Mouse (Mus musculus): Measurements from ENCODE around the gene Gmppb. TPM values are rescaled to one million over a fixed set of nuclear protein-coding genes. Genes with fewer than 3 reads are reported as not detected.

Gmppb gene
- polyA plus RNA-seq, 1 experiment from 2014 or later: 146 TPM

DNA sequence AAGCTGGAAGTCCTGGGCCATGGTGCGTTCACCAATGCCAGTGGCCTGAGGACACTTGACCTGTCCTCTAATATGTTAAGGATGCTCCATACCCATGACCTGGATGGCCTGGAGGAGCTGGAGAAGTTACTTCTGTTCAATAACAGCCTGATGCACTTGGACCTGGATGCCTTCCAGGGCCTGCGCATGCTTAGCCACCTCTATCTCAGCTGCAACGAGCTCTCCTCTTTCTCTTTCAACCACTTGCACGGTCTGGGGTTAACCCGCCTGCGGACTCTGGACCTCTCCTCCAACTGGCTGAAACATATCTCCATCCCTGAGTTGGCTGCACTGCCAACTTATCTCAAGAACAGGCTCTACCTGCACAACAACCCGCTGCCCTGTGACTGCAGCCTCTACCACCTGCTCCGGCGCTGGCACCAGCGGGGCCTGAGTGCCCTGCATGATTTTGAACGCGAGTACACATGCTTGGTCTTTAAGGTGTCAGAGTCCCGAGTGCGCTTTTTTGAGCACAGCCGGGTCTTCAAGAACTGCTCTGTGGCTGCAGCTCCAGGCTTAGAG lies 4.7 kb downstream of the Gmppb start:
- Histone ChIP-seq H3K4me1 (replicated peaks; ENCODE audit: control insufficient read depth, insufficient read depth, low read length) (0 out of 2 replicates have a peak, but pooled peaks cover 6% of the 10 kb centered on the region), H3K4me2 (replicated peaks; ENCODE audit: low read depth) (peak overlapping the region; percentile 47), H3K27ac (ENCODE audit: low read depth, low read length) (peak overlapping the region; percentile 52; the same call in 1 of the 2 replicates), H3K4me3 (ENCODE audit: low read depth, low read length) (no peak overlapping the region), H3K27me3 (replicated peaks; ENCODE audit: control insufficient read depth, insufficient read depth, low read length) (no peaks in the 10 kb centered on the region), H3K9ac (ENCODE audit: low read depth, low read length) (no peak overlapping the region), H3K36me3 (ENCODE audit: control insufficient read depth, insufficient read depth) (peaks cover 62% of the 10 kb centered on the region), H3K9me3 (ENCODE audit: control insufficient read depth) (no peaks in the 10 kb centered on the region)
- WGBS: 61% methylated on average over 15 of the region's 15 CpGs
- no peak for TF ChIP-seq CTCF (IDR thresholded peaks at IDR 0.05; ENCODE audit: low read depth)
- ATAC-seq: peak; percentile 0; the same call in 1 of the 2 replicates

DNA sequence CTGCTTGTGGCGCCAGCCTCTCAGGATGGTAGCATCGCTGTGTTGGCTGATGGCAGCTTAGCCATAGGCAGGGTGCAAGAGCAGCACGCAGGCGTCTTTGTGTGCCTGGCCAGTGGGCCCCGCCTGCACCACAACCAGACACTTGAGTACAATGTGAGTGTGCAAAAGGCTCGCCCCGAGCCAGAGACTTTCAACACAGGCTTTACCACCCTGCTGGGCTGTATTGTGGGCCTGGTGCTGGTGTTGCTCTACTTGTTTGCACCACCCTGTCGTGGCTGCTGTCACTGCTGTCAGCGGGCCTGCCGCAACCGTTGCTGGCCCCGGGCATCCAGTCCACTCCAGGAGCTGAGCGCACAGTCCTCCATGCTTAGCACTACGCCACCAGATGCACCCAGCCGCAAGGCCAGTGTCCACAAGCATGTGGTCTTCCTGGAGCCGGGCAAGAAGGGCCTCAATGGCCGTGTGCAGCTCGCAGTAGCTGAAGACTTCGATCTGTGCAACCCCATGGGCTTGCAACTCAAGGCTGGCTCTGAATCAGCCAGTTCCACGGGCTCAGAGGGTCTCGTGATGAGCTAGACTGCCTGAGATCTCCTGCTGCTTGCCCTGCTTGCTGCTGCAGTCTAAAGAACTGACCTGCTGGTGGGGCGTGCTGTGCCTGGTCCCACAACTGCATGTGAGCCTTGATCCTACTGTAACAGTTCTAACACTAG lies 5.4 kb downstream of the Gmppb start:
- ATAC-seq: no peak
- H3K4me1 ChIP-seq (replicated peaks; ENCODE audit: control insufficient read depth, insufficient read depth, low read length): 0 out of 2 replicates have a peak, but pooled peaks cover 6% of the 10 kb centered on the region
- H3K36me3 ChIP-seq (ENCODE audit: control insufficient read depth, insufficient read depth): peaks cover 70% of the 10 kb centered on the region
- TF ChIP-seq CTCF (IDR thresholded peaks at IDR 0.05; ENCODE audit: low read depth): no peak
- 88% methylated on average over 22 of the region's 22 CpGs for WGBS
- H3K9me3 ChIP-seq (ENCODE audit: control insufficient read depth): no peaks in the 10 kb centered on the region
- H3K4me2 ChIP-seq (replicated peaks; ENCODE audit: low read depth): no peak overlapping the region
- no peaks in the 10 kb centered on the region for H3K27me3 ChIP-seq (replicated peaks; ENCODE audit: control insufficient read depth, insufficient read depth, low read length)
- H3K4me3 ChIP-seq (ENCODE audit: low read depth, low read length): no peak overlapping the region
- no peak overlapping the region for H3K27ac ChIP-seq (ENCODE audit: low read depth, low read length)
- no peak overlapping the region for H3K9ac ChIP-seq (ENCODE audit: low read depth, low read length)

DNA sequence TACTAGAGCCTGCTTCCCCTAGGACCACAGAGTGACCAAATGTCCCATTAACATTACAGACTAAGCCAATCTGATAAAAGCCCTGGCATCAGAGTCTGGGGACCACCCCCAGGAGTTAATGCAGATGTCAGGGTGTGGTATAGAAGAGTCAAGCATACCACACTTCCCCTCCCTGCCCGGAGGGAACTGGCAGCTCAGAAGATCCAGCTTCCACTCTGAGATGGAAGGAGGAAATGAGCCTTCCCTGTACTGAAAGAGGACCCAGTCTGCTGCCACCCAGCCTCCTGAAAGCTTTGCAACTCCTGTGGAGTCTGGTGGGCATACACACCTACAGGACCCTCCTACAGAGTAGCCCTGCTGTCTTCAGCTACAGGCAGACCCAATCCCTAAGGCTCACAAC lies 6.0 kb downstream of the Gmppb start:
- no peak overlapping the region for H3K4me3 ChIP-seq (ENCODE audit: low read depth, low read length)
- WGBS: 69% methylated on average over 1 of the region's 1 CpGs
- no peaks in the 10 kb centered on the region for H3K27me3 ChIP-seq (replicated peaks; ENCODE audit: control insufficient read depth, insufficient read depth, low read length)
- H3K36me3 ChIP-seq (ENCODE audit: control insufficient read depth, insufficient read depth): peaks cover 76% of the 10 kb centered on the region
- no peak overlapping the region for H3K9ac ChIP-seq (ENCODE audit: low read depth, low read length)
- H3K4me2 ChIP-seq (replicated peaks; ENCODE audit: low read depth): no peak overlapping the region
- no peak for TF ChIP-seq CTCF (IDR thresholded peaks at IDR 0.05; ENCODE audit: low read depth)
- no peak overlapping the region for H3K27ac ChIP-seq (ENCODE audit: low read depth, low read length)
- no peak for ATAC-seq
- 0 out of 2 replicates have a peak, but pooled peaks cover 3% of the 10 kb centered on the region for H3K4me1 ChIP-seq (replicated peaks; ENCODE audit: control insufficient read depth, insufficient read depth, low read length)
- no peaks in the 10 kb centered on the region for H3K9me3 ChIP-seq (ENCODE audit: control insufficient read depth)

DNA sequence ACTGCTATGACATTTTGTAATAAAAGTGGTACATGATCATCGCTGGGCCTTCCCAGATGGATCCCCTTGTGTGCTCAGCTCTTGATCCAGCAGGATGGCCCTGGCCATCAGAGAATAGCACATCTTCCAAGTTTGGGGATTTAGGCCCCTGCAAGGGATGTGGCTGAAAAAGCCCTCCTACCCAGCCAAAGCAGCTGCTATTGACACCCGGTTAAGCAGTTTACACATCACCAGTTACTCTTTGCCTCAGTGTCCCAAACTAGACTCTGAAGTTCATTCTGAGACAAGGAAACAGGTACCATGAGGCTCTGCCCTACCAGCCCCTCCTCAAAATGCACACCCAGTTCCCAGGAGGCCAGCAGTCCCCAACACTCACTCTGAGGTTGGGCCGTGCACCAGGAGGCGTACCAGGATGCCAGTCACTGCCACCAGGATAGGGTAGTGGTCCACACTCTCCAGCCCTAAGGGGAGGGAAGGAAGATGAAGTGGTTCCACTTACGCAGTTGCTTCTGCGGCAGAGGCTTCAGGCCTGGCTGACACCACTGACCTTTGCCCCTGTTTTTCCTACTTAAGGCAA lies 6.7 kb downstream of the Gmppb start:
- no peaks in the 10 kb centered on the region for H3K9me3 ChIP-seq (ENCODE audit: control insufficient read depth)
- no peak for ATAC-seq
- TF ChIP-seq CTCF (IDR thresholded peaks at IDR 0.05; ENCODE audit: low read depth): no peak
- H3K4me1 ChIP-seq (replicated peaks; ENCODE audit: control insufficient read depth, insufficient read depth, low read length): no peaks in the 10 kb centered on the region
- H3K36me3 ChIP-seq (ENCODE audit: control insufficient read depth, insufficient read depth): peaks cover 79% of the 10 kb centered on the region
- no peak overlapping the region for H3K4me2 ChIP-seq (replicated peaks; ENCODE audit: low read depth)
- H3K9ac ChIP-seq (ENCODE audit: low read depth, low read length): no peak overlapping the region; the same call in 1 of the 2 replicates
- 88% methylated on average over 6 of the region's 6 CpGs for whole genome bisulfite sequencing
- H3K4me3 ChIP-seq (ENCODE audit: low read depth, low read length): no peak overlapping the region
- H3K27ac ChIP-seq (ENCODE audit: low read depth, low read length): no peak overlapping the region
- no peaks in the 10 kb centered on the region for H3K27me3 ChIP-seq (replicated peaks; ENCODE audit: control insufficient read depth, insufficient read depth, low read length)

DNA sequence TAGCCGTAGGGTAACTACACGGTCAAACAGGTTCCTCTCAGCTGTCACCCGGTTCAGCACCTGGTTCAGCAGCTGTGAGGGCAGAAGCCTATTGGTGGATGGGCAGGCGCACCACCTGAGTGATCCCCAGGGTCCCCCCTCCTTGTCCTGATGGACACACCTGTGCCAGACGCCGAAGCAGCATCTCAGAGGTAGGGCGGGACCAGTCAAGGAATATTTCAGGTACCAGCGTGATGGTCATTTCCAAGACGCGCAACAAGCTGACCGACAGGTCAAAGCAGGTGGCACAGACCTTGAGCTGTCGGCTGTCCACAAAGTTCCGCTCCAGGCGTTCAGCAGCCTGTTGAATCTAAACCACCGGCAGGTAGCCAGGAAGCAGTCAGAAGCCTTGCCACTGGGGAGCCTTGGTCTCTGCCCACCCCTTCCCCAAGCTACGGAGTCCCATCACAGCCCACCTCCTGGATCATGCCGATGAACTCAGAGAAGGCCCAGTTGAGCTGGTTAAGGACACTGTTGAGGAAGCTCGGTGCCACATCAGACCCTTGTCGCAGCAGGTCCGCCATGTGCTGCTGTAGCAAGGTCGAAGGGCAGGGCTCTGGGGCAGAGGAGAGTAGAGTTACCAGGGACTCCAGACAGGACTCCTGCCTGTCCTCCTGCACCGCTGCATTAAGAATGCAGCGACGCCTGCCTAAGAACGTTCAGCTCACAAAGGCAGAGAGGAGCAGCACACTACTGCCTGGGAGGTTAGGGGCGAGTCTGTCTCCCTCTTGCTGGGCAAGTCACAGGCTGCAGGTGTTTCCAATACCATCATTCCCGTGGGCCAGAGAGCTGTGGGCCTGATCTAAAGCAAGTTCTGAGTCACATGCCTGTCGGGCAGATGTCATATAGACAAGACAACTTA lies 7.6 kb downstream of the Gmppb start:
- Histone ChIP-seq H3K27ac (ENCODE audit: low read depth, low read length) (no peak overlapping the region), H3K4me3 (ENCODE audit: low read depth, low read length) (no peak overlapping the region), H3K4me2 (replicated peaks; ENCODE audit: low read depth) (no peak overlapping the region), H3K27me3 (replicated peaks; ENCODE audit: control insufficient read depth, insufficient read depth, low read length) (no peaks in the 10 kb centered on the region), H3K9ac (ENCODE audit: low read depth, low read length) (no peak overlapping the region), H3K9me3 (ENCODE audit: control insufficient read depth) (no peaks in the 10 kb centered on the region), H3K4me1 (replicated peaks; ENCODE audit: control insufficient read depth, insufficient read depth, low read length) (no peaks in the 10 kb centered on the region), H3K36me3 (ENCODE audit: control insufficient read depth, insufficient read depth) (peaks cover 75% of the 10 kb centered on the region)
- TF ChIP-seq CTCF (IDR thresholded peaks at IDR 0.05; ENCODE audit: low read depth): no peak
- WGBS: 80% methylated on average over 28 of the region's 28 CpGs
- ATAC-seq: no peak

DNA sequence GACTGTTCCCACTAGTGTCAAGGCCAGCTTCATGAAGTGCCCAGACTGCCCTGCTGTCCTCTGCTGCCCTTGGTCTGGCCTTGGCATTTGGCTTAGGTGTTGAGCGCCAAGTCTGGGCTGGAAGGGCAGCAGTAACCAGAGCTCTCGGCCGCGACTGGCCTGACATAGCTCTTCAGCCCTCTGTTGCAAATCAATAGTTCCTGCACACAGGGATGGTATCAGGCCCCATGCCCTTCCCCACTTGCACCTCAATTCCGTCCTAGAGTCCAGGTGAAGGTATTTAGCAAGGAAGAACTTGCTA lies 8.2 kb downstream of the Gmppb start:
- 92% methylated on average over 5 of the region's 5 CpGs for WGBS
- H3K4me3 ChIP-seq (ENCODE audit: low read depth, low read length): no peak overlapping the region
- H3K4me1 ChIP-seq (replicated peaks; ENCODE audit: control insufficient read depth, insufficient read depth, low read length): no peaks in the 10 kb centered on the region
- no peaks in the 10 kb centered on the region for H3K9me3 ChIP-seq (ENCODE audit: control insufficient read depth)
- ATAC-seq: no peak
- no peaks in the 10 kb centered on the region for H3K27me3 ChIP-seq (replicated peaks; ENCODE audit: control insufficient read depth, insufficient read depth, low read length)
- no peak overlapping the region for H3K4me2 ChIP-seq (replicated peaks; ENCODE audit: low read depth)
- no peak for TF ChIP-seq CTCF (IDR thresholded peaks at IDR 0.05; ENCODE audit: low read depth)
- H3K36me3 ChIP-seq (ENCODE audit: control insufficient read depth, insufficient read depth): peaks cover 77% of the 10 kb centered on the region
- H3K27ac ChIP-seq (ENCODE audit: low read depth, low read length): no peak overlapping the region
- no peak overlapping the region for H3K9ac ChIP-seq (ENCODE audit: low read depth, low read length)

All from intestine, postnatal 0 days (tissue).